Mouse (Mus musculus) embryo, embryonic 9.5 days (tissue): ENCODE results near the gene Limd1.
A peak's percentile ranks its signal among the peaks of the same experiment; 100 is the strongest.
"Not testable (repeated sequence)": the region's sequence is repeated elsewhere in the genome, so short reads cannot be mapped to it uniquely, and the experiment has no call there.

Source experiments
- DNase-seq: peaks from one replicate; pipeline ENCODE4 v3.0.0-alpha.2; 2017; ENCODE audit errors: extremely low spot score

Limd1 gene

GRCm38 (mm10) chr9:123478586-123479195, at the start of gene Limd1:
Gene Limd1 (plus strand): TSS chr9:123478706.
- peak; percentile 78 for DNase-seq

DNA sequence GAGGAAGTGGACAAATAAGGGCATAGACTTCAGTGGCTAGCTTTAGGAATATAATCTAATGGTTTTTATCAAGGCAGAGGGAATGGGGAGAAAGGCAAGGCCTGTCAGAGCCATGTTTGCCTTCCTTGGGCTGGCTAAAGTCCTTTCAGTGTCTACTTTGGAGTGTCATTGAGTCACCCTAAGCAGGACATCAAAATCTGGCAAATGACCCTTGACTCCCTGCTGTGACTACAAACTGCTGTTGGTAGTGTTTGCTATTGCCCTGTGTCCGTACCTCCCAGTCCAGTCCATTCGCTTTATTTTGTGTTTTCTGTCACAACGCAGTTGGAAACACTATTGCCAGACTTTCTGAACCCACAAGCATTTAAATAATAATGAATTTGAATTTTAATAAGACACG, 48.6 kb upstream of the Limd1 start:
- DNase-seq: no peak

DNA sequence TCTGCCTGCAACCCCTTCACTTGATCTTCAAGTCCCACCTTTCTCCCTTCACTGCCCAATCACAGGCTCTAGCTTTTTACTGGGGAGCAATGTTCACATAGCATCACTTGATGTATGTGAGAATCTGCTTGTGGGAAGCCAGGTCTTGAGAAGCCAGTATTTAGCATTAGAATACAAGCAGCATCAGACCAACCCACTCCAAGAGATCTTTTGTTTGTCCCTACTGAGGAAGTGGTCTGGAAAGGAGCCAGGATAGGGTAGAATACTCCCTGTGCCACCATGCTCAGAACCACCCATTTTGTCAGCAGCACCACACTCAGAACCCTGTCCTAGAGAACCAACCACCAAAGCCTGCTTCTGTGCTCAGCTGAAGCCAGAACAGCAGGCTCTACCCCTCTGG, 47.5 kb upstream of the Limd1 start:
- DNase-seq: no peak

DNA sequence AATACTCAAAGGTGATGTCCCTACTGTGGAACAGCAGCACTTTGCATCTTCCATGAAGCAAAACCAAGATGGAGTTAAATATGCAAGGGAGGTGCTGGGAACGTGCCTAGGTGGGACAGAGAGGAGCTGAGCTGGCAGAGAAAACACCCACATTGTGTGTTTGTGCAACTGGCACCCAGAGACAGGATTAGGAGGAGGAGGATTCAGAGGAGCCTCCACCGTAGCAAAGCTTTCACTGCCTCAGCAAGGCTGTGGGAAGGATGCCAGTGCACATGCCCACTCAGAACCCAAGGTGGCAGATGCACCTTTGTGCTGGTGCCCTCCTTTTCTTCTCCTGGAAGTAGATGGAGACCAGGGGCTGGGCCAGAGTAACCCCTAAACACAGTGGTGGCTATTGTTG, 40.3 kb upstream of the Limd1 start:
- DNase-seq: no peak

DNA sequence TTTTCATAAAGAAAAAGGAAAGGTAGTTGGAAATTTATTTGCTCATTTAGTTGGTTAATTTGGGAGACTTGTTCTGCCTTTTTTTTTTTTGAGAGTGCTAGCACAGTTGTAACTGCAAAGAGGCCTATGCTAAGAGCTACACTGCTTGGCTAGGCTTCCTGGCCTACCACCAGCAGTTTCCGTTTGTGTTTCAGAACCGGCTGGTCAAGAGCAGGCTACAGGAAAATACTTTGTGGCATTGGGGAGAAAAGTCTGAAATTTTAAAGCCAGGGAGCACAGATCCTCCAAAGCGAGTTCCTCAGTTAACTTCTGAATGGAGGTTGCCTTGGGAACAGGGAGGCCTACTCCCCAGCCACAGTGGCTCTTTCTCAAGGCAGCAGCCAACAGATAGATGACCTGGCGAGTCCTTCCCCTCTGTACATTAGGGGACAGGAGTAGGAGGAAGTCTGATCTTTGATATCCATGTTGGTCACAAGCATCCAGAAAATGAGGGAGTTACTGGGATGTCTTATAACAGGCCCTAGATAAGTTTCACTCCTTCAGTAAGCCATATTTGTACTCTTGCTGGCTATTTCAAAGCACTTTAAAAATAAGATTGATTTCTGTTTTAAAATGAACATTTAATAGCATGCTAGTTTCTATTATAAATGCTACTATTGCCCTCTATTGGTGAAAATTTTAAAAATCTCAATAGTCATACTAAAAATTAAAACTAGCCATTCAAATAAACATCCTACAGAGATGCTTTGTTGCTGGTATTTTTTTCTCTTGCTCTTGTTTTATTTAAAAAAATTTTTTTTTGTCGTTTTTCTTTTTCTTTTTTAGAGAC, 38.1 kb upstream of the Limd1 start:
- no peak for DNase-seq

DNA sequence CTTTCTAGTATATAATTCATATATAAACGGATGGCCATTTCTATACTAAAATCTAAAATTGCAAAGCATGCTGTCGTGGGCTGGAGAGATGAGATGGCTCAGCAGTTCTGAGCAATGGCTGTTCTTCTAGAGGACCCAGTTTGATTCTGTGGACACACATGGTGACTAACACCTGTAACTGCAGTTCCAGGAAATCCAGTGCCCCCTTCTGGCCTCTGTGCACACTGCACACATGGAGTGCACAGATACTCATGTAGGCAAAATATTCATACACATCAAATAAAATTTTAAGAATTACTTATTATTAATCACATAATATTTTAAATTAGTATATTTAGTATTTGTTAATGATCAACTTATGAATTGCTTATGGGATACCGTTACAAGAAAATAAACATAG, 31.4 kb upstream of the Limd1 start:
- not testable (repeated sequence) for DNase-seq

DNA sequence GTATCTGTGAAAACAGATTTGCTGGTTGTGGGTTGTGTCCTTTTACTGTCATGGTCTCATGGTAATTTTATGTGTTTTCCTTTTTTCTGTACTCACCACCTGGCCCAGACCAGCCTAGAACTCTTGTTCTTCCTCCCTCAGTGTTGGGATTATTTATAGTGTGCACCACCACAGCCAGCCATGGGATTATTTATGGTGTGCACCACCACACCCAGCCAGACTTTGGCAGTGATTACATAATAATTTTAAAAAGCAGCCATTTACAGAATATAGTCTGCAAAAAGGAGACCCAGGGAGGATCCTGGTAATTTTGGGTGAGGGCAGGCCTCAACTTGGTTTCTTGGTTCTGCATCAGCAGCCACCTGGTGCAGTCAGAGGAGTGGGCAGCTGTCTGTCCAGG, 29.9 kb upstream of the Limd1 start:
- DNase-seq: no peak

GRCm38 (mm10) chr9:123450174-123450573, 28.3 kb upstream of the Limd1 start:
- peak; percentile 52 for DNase-seq

GRCm38 (mm10) chr9:123451772-123452171, 26.7 kb upstream of the Limd1 start:
- DNase-seq: no peak

- DNase-seq: no peak
Observed at GRCm38 (mm10) chr9:123456634-123457602, 21.6 kb upstream of the Limd1 start.

DNA sequence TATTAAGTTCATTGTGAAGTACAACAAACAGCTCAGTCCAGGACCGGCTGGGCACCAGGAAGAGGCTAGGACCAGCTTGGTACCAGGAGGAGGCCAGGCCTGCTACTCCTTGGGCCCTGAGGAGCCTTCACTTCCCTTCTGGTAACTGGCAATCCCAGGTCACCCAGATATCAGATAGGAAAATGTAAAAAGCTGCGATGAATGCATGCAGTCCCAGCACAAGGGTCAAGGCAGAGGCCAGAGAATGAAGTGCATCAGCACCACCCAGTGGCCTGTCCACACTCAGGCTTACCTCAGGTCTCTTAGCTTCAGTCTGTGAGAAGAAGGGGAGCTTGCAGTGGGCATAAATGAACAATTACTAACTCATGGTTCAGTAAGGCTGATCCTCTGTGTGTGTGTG, 20.9 kb upstream of the Limd1 start:
- DNase-seq: no peak

DNA sequence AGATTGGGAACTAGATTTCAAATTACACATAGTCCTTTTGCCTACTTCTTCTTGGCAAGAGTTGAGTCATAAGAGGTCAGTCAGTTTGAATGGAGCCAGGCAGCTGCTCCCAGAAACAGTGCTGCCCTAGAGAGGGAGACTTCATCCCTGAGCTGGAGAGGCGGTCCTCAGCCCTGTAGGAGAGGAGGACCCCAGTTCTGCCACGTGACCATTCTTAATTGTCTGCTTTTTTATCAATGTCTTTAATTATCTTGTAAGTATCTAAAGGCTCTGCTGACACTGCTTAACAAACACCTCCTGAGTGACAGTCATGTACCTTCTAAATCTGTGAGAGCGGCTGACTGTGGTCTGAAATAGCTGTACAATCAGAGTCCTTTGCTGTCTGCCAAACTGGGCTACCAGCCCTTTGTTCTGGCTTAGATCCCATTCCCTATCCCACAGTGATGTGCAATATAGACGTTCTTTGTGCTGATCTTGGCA, 11.3 kb upstream of the Limd1 start:
- no peak for DNase-seq

DNA sequence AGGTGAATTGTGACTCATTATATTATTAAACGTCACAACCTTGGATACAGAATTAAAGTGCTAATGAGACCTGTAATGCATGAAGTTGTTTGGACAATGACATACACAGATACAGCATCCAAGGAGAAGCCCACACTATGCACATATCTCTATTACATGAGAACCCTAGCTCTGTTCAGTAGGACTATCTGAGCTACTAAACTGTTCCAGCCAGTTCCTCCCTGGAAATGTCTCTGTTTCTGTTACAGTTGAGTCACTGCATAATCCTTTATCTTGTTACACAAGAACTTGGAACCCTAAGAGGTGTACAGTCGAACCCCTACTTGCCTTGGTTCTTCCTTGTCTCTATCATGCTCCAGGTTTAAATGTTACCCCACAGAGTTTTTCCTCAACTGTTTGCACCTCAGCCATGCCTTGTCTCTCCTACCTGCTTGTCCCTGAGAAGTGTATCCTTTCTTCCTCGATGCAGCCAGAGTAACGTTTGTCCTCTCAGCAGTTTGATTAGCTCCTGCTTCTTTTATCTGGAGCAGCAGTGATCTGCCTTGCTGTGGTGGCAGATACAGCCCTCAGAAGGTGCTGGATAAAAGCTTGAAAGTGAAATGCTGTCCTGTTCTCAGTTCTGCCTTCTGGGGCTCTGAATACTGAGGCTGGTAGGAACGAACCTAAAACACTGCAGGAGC, 10.0 kb upstream of the Limd1 start:
- DNase-seq: no peak

GRCm38 (mm10) chr9:123469087-123469486, 9.4 kb upstream of the Limd1 start:
- no peak for DNase-seq

GRCm38 (mm10) chr9:123473377-123473776, 5.1 kb upstream of the Limd1 start:
- no peak for DNase-seq

GRCm38 (mm10) chr9:123475569-123475968, 2.9 kb upstream of the Limd1 start:
- DNase-seq: no peak

DNA sequence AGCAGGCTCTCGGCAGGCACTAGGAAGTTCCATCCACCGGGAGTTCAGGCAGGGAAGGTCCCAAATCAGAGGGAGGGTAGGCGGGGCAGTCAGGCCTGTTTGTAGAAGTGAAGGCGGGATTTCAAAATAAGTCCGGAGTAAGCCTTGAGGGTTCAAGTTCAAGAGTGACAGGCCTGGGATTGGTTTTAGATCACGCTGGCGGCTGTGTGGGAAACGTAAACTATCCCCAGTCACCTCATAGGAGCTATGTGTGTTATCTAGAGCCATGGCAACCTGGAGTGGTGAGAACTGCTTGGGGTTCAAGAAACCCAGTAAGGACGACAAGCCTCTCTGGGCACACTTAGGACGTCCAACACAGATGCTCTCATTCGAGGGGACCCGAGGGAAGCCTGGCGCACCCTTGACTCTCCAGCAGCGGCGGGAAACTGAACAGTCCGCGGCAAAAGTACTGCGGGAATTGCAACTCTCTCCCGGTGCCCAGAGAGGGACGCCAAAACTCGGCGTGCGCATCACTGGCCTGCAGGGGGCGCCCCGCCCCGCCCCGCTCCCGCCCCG, 398 bp upstream of the Limd1 start:
- DNase-seq: no peak

- no peak for DNase-seq
Observed at GRCm38 (mm10) chr9:123479196-123479669, 727 bp downstream of the Limd1 start.

DNA sequence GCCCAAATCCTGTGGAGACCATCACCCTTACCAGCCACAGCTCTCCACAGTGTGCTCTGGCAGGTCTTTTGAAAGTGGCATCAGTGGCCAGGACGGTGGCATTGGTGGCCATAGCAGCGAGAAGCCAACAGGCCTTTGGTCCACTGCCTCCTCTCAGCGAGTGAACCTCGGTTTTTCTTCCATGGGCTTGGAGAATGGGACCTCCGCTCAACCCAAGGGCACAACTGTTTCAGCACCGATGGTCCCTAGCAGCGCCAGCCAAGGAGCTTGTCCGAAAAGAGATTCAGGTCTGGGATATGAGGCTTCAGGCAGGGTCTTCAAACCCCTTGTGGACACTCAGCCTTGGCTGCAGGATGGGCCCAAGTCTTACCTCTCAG, 1.4 kb downstream of the Limd1 start:
- DNase-seq: no peak

DNA sequence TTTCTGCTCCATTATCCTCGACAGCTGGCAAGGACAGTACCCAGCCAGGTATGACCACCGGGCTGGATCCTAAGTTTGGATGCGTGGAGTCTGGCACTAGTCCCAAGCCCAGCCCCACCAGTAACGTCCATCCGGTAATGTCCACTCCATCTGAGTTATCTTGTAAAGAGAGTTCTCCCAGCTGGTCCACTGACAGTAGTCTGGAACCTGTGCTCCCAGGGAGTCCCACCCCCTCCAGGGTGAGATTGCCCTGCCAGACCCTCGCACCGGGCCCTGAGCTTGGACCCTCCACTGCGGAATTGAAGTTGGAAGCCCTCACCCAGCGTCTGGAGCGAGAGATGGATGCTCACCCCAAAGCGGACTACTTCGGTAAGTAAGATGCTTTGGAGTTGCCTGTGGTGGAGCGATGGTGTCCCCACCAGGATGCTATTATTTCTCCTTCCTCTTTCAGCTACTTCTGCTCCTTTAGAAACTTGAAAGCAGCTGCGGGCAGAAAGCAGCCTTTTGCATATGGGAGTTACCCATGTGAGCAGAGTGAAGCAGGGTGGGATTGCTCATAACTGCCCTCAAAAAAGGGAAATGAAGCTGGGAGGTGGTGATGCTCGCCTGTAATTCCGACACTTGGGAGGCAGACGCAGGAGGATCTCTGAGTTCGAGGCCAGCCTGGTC, 1.9 kb downstream of the Limd1 start:
- DNase-seq: no peak

DNA sequence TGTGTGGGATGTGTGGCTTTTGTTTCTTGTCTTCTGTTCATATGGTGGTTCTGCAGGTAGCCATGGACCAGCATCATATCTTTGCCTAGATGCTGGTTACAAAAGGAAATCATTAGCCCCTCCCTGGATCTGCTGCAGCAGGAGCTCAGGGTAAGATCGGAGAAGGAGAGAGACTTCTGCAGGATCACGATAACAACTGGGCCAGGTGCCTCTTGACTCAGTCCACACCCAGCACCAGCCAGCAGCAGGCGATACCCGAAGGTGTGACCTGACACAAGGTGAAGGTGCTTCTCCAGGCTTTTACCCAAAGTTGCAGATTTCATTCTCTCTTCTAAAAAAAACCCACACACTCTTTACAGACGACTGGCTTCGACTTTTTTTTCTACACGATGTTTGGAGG, 2.6 kb downstream of the Limd1 start:
- DNase-seq: no peak
